In the genomic region with DNA sequence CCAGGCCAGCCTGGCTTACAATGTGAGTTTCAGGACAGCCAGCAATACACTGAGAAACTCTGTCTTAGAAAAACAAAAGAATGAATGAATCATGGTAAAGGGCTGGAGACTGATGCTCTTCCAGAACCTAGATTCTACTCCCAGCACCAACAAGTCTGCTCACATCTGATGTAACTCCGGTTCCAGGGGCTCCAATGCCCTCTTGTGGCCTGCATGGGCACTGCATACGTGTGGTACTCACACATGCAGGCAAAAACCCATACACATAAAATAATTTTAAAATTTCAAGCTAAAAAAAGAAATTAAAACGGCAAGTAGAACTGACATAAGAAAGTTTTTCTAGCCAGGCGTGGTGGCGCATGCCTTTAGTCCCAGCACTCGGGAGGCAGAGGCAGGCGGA, we compare ENCODE assay signal across 10 mouse cellular contexts. TPM values are rescaled to one million over a fixed set of nuclear protein-coding genes. Genes with fewer than 3 reads are reported as not detected.
DNase-seq lines count a peak whose midpoint lies in the region; ATAC-seq and TF ChIP-seq lines count a peak whose summit lies in the region.
"Had no signal": no experiment of that assay in that cellular context is flagged by ENCODE, and none has a peak within 500 bp of the region (broad histone marks: within the 10 kb centered on the region; RNA-seq: fewer than 3 reads in every experiment).

No protein-coding gene starts in this region.

- TF ChIP-seq EP300 in lung, postnatal 0 days (IDR thresholded peaks at IDR 0.05), result no peak

- H3K27ac ChIP-seq in hindbrain, postnatal 0 days, result no peak overlapping the region
- H3K27ac ChIP-seq in hindbrain, embryonic 16.5 days (ENCODE audit: low read depth, low read length), result no peak overlapping the region
- H3K27ac ChIP-seq in lung, postnatal 0 days (ENCODE audit: low read length), result no peak overlapping the region
- H3K27ac ChIP-seq: embryonic facial prominence, embryonic 12.5 days; lung, embryonic 15.5 days had no signal

- 95% methylated on average over 7 of the region's 7 CpGs for WGBS in hindbrain, postnatal 0 days
- 94% methylated on average over 7 of the region's 7 CpGs for WGBS in hindbrain, embryonic 16.5 days
- 88% methylated on average over 7 of the region's 7 CpGs for WGBS in lung, postnatal 0 days

- peak; percentile 57 for TF ChIP-seq CTCF in hindbrain, postnatal 0 days (IDR thresholded peaks at IDR 0.05; ENCODE audit: low read depth)
- TF ChIP-seq CTCF in lung, postnatal 0 days (IDR thresholded peaks at IDR 0.05), result peak; percentile 67

- H3K4me1 ChIP-seq in hindbrain, postnatal 0 days (ENCODE audit: insufficient read depth, low read length), result no peaks in the 10 kb centered on the region
- H3K4me1 ChIP-seq in hindbrain, embryonic 16.5 days (ENCODE audit: control insufficient read depth, insufficient read depth, low read depth, low read length), result no peaks in the 10 kb centered on the region
- H3K4me1 ChIP-seq in lung, postnatal 0 days (ENCODE audit: insufficient read depth, low read depth, low read length), result no peaks in the 10 kb centered on the region
- H3K4me1 ChIP-seq: embryonic facial prominence, embryonic 12.5 days; lung, embryonic 15.5 days had no signal

- H3K9me3 ChIP-seq in hindbrain, postnatal 0 days (ENCODE audit: low read length), result no peaks in the 10 kb centered on the region
- no peaks in the 10 kb centered on the region for H3K9me3 ChIP-seq in hindbrain, embryonic 16.5 days (ENCODE audit: control insufficient read depth, low read length)
- no peaks in the 10 kb centered on the region for H3K9me3 ChIP-seq in lung, postnatal 0 days (ENCODE audit: low read length)
- H3K9me3 ChIP-seq: embryonic facial prominence, embryonic 12.5 days; lung, embryonic 15.5 days had no signal

- H3K9ac ChIP-seq in hindbrain, postnatal 0 days (replicated peaks; ENCODE audit: low read length), result no peak overlapping the region
- no peak overlapping the region for H3K9ac ChIP-seq in hindbrain, embryonic 16.5 days (ENCODE audit: low read depth, low read length)
- H3K9ac ChIP-seq in lung, postnatal 0 days (replicated peaks; ENCODE audit: low read depth), result no peak overlapping the region
- H3K9ac ChIP-seq: embryonic facial prominence, embryonic 12.5 days; lung, embryonic 15.5 days had no signal

- H3K4me2 ChIP-seq in hindbrain, postnatal 0 days (ENCODE audit: low read depth, low read length), result no peak overlapping the region
- no peak overlapping the region for H3K4me2 ChIP-seq in hindbrain, embryonic 16.5 days (ENCODE audit: low read length)
- H3K4me2 ChIP-seq in lung, postnatal 0 days (replicated peaks; ENCODE audit: low read depth, low read length), result no peak overlapping the region
- H3K4me2 ChIP-seq: embryonic facial prominence, embryonic 12.5 days; lung, embryonic 15.5 days had no signal

- no peaks in the 10 kb centered on the region for H3K27me3 ChIP-seq in hindbrain, postnatal 0 days (ENCODE audit: insufficient read depth, low read length)
- no peaks in the 10 kb centered on the region for H3K27me3 ChIP-seq in hindbrain, embryonic 16.5 days (replicated peaks; ENCODE audit: control insufficient read depth, insufficient read depth, low read length)
- no peaks in the 10 kb centered on the region for H3K27me3 ChIP-seq in lung, postnatal 0 days (replicated peaks; ENCODE audit: insufficient read depth, low read length)
- H3K27me3 ChIP-seq: embryonic facial prominence, embryonic 12.5 days; lung, embryonic 15.5 days had no signal

- no peak for ATAC-seq in hindbrain, postnatal 0 days
- no peak for ATAC-seq in hindbrain, embryonic 16.5 days
- peak; percentile 77 for ATAC-seq in CD4-positive, CD25-positive, alpha-beta regulatory T cell, adult 4 months
- no peak for ATAC-seq in lung, postnatal 0 days

- no peak overlapping the region for H3K4me3 ChIP-seq in hindbrain, postnatal 0 days (ENCODE audit: low read length)
- H3K4me3 ChIP-seq in hindbrain, embryonic 16.5 days (ENCODE audit: low read length), result no peak overlapping the region
- H3K4me3 ChIP-seq in lung, postnatal 0 days (ENCODE audit: low read depth, low read length), result no peak overlapping the region
- H3K4me3 ChIP-seq: embryonic facial prominence, embryonic 12.5 days; lung, embryonic 15.5 days had no signal

- peaks cover 66% of the 10 kb centered on the region for H3K36me3 ChIP-seq in hindbrain, postnatal 0 days (ENCODE audit: insufficient read depth, low read length)
- H3K36me3 ChIP-seq in hindbrain, embryonic 16.5 days (ENCODE audit: control insufficient read depth, insufficient read depth, low read length), result peaks cover 35% of the 10 kb centered on the region
- H3K36me3 ChIP-seq in lung, postnatal 0 days (ENCODE audit: insufficient read depth, low read length), result peaks cover 53% of the 10 kb centered on the region

- DNase-seq in hindbrain, postnatal 0 days (ENCODE audit: low spot score), result peak; percentile 40
- DNase-seq in c-Kit-negative CD71-positive TER-119-positive erythroid progenitor cells, embryonic 14.5 days (ENCODE audit: low read depth, low spot score), result peak; percentile 28
- peak; percentile 17 for DNase-seq in lung, postnatal 0 days (ENCODE audit: low spot score)
- DNase-seq in frontal cortex, postnatal 14 days (ENCODE audit: low spot score in 2 of 2), result no peak
- no peak for DNase-seq in left cerebral cortex, postnatal 14 days (ENCODE audit: low spot score in 2 of 2)
- no peak for DNase-seq in testis, postnatal 14 days (ENCODE audit: low spot score)

- intact Hi-C loops in left cerebral cortex, postnatal 14 days (cut with DNase I), result no loop called here

RNA-seq across cellular contexts. Expression of gene Hectd1, which starts 44.5 kb away (rescaled TPM):
- 67.1 and 68.5 TPM in 2 replicates for total RNA-seq in hindbrain, postnatal 0 days (2014; rRNA removed)
- polyA plus RNA-seq in hindbrain, postnatal 0 days (2015; fragmentation: Nextera tagmentation; extraction: Ambion mirVana), result 28.0 and 28.4 TPM in 2 replicates
- polyA plus RNA-seq in hindbrain, embryonic 16.5 days (2015; fragmentation: Nextera tagmentation; extraction: Ambion mirVana), result 31.3 and 33.3 TPM in 2 replicates
- 10 to 100 TPM; 61.2 to 71.5 TPM for polyA plus RNA-seq in CD4-positive, CD25-positive, alpha-beta regulatory T cell, adult 4 months (2017; shearing (Covaris generic))
- 27.5 and 31.8 TPM in 2 replicates for polyA plus RNA-seq in lung, postnatal 0 days (2015; fragmentation: Nextera tagmentation; extraction: Ambion mirVana)
- total RNA-seq in left cerebral cortex, postnatal 14 days (2021), result 10 to 100 TPM; 83.8 to 88.8 TPM

Comparison
In these comparisons a context has a peak if more than half of its experiments do, and no peak if none do; other contexts are left out.
1. DNase-seq: peak in hindbrain, postnatal 0 days (single experiment), c-Kit-negative CD71-positive TER-119-positive erythroid progenitor cells, embryonic 14.5 days (single experiment) and lung, postnatal 0 days (single experiment); none in frontal cortex, postnatal 14 days (0 of 2), left cerebral cortex, postnatal 14 days (0 of 2) and testis, postnatal 14 days (single experiment).